Mouse (Mus musculus) heart, adult 10 weeks (tissue): Measurements from ENCODE around the gene Hsbp1. TPM values are rescaled to one million over a fixed set of nuclear protein-coding genes. Genes with fewer than 3 reads are reported as not detected.

ENCODE experiments used
- polyA plus RNA-seq: library from polyadenylated mRNA; stranded (reverse); fragments of 350-450 nt; fragmentation: Illumina TruSeq; extraction: RNeasy Lipid Tissue Mini Kit (QIAGEN cat#74804); gene quantifications from one replicate; pipeline ENCODE4 v1.2.3, GENCODE M21; 2014; ENCODE audit warnings: low read depth, low replicate concordance

Hsbp1 gene
- polyA plus RNA-seq, result 144 TPM

GRCm38 (mm10) chr8:119344190-119344856 lies at the start of gene Hsbp1:
Gene Hsbp1 (plus strand): TSS chr8:119344488.

GRCm38 (mm10) chr8:119394524-119395026 lies 50.3 kb downstream of the Hsbp1 start, which contains the start of gene Mlycd:
Gene Mlycd (plus strand): TSS chr8:119394878.

Other genes with a start within 250 kb of the Hsbp1 start
- 108 TPM for gene Mlycd, start 50.4 kb downstream of the Hsbp1 start, polyA plus RNA-seq
- 4.1 TPM for gene Osgin1, start 89.6 kb downstream of the Hsbp1 start, polyA plus RNA-seq
- gene Necab2, start 102.2 kb downstream of the Hsbp1 start, polyA plus RNA-seq, result not detected
- gene Slc38a8, start 157.2 kb downstream of the Hsbp1 start, polyA plus RNA-seq, result not detected
- gene Mbtps1, start 214.2 kb downstream of the Hsbp1 start, polyA plus RNA-seq, result 34.2 TPM
- 13.6 TPM for gene Hsdl1, start 230.7 kb downstream of the Hsbp1 start, polyA plus RNA-seq
- not detected for gene Dnaaf1, start 230.7 kb downstream of the Hsbp1 start, polyA plus RNA-seq